Mouse (Mus musculus) bone marrow macrophage, adult 2 months (primary cell): Measurements from ENCODE around the gene Itgam.

Source experiments
- CTCF ChIP-seq: IDR thresholded peaks from 2 replicates; pipeline ENCODE4 v1.5.1; 2012; ENCODE audit warnings: low read depth, mild to moderate bottlenecking, low read length, moderate library complexity
- POLR2A ChIP-seq: IDR thresholded peaks from 2 replicates; pipeline ENCODE4 v1.6.1; 2012; ENCODE audit warnings: mild to moderate bottlenecking, low read depth, low read length, borderline replicate concordance

DNA sequence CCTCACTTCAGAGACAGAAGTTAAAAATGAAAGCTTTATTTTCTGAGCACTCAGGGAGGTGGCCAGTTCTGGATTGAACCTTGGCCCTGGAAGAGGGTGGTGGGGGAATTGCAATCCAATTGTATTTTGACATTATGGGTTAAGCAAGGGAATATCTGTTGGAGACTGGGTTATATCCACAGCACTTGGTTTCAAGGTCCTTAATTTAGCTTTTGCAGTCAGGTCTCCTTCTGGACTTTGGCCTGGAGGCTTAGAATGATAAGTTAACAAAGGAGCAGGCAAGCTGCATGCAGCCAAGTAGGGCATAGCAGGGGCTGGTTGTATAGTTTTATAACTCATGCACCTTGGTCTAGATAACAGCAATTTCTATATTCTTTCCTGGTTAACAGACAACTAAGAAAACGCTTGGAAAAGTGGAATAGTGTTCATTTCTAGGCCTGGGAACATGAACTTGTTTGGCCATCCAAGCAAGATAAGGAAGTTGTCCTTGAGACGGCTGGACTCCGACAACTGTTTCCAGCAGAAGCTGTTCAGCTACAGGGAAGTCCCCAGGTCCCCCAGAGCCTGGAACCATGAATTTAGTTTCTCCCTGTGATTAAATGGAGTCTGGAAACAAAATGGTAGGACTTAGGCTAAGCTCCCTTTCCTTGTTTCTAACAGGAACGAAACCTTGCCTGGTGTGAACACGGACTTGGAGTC lies 30.0 kb upstream of the Itgam start:
- TF ChIP-seq POLR2A = no peak
- TF ChIP-seq CTCF = no peak
